Mouse (Mus musculus): ENCODE results near the gene Sfxn1.

DNA sequence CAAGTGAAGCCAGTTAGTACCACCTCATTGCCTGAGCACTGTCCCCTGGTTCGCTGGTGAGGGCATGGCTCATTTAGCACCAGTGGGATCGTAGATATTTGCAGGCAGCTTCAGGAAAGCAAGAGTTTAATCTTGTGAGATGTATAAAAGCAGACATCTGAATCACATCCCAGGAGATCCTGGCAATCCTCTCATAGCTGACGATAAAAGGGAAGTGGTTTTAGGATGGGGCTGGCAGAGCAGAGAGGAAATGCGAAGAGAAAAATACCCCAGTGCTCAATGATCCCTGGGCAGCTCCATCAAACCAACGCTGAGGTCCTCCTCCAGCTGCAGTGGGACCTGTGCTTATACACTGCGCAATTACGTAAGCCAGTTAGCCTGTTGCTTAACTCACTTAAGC is 44.6 kb upstream of the Sfxn1 start:
- TF ChIP-seq CTCF (IDR thresholded peaks at IDR 0.05) (no peak), EP300 (IDR thresholded peaks at IDR 0.05) (no peak)

Measured in lung, postnatal 0 days (tissue).